Mouse (Mus musculus): ENCODE data around the gene Asxl1.

Gene Asxl1

DNA sequence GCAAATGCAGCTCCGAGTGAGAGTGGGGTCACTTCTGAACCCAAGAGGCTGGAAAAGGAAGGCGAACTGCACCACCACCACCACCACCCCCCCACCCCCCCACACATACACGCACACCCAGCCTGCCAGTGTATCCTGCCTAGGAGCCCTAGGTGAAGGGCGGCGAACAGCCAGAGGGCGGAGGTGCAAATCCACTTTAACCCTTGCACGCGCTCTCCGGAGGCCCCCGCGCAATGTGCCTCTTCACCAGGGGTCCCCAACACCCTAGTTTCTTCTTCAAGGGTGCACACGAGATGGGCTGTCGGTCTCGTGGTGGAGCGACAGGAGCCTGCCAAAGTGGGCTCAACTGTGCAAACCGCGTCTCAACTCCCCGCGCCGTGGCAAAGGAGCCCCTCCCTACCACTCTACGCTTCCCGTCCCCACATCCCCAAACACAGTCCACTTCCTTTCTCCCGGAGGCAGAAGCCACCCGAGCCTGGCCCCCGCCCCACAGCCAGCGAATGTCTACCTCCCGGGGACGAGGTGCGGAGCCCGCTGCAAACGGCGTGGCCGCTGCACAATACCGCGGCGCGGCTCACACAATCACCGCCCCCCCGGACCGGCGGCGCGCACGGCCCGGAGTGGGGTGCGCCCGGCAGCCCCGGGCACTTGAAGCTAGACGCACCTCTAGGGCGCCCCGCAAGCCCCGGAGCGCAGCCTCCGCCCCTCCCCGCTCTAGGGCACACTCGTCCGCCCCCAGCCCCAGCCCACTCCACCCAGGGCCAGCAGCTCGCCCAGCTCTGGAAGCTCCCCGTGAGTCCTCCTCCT is 98.0 kb downstream of the Asxl1 start:
- DNase-seq (ENCODE audit: low spot score in 2 of 2): peak; percentile 28 to 53

DNA sequence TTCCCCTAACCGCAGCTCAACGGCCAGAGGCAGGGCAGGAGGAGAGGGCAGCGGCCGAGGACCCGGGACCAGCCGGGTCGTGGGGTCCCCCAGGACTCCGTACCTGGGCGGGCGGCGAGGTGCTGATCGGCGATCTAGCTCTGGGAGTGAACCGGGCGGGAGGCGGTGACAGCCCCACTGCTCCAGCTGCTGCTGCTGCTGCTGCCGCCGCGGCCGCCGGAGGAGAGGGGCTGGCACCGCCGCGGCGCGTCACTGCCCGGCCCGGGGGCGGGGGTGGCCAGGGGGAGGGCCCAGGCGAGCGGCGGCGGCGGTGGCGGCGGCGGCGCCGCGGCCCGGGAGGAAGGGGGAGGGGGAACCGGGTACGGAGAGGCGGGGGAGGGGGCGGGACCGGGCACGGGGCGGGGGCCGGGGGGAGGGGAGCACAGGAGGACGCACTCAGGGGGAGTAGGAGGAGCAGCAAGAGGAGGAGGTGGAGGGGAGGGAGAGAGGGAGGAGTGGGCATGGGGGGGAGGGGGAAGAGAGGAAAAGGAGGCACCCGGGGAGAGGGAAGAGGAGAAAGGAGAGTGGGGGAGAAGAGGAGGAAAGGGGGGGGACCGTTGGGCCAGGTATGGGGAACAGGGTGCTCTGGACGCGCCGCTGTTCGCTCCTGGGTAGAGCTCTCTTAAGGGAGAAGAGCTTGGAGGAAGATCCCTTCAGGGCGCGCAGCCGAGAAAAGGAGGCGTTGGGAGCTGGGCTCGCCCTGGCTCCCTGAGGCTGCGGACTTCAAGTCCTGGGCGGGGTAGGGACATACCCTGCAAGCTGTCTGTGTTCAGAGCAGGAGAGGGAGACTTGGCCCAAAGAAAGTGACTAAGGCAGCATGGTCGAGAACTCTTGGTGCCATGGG is 98.9 kb downstream of the Asxl1 start:
- DNase-seq (ENCODE audit: low spot score in 2 of 2): peak; percentile 51 to 64

DNA sequence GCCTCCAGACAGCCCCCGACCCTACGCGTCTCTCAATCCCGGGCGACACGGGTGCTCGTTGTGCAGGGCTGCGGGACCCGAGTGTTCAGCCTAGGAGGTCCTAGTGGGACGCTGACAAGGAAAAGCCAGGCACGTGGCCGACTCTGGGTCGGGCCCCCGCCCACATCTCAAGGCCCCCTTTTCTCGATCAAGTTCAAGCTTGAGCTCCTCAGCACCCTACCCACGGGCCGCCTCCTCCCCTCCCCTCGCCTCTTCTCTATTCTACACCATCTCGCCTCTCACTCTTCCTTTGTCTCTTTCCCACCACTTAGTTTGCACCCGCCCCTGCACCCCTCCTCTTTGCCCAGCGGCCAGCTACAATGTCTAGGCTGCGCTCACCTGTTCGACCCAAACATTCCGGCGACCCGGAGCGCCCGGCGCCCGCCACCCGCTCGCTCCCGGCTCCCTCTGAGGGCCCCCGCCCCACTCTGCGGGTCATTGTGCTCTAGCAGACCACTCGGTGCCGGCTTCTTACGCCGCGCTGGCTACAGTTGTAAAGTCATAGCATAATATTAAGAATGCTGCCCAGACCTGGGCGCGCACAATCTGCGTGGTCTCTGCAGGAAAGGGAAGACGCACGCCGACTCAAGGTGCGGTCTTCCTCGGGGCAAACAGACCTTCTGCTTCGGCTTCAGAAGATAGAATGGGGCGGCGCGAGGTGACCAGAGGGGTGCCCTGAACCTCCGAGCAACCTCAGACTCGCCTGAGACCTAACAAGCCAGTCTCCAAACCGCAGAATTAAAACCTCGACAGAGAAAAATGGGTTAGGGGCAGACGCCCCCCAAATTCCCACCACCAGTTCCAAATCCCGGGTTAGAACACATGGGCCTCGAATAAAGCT is 99.7 kb downstream of the Asxl1 start:
- DNase-seq (ENCODE audit: low spot score in 2 of 2): peak in 1 of 2 experiments; percentile 19

DNA sequence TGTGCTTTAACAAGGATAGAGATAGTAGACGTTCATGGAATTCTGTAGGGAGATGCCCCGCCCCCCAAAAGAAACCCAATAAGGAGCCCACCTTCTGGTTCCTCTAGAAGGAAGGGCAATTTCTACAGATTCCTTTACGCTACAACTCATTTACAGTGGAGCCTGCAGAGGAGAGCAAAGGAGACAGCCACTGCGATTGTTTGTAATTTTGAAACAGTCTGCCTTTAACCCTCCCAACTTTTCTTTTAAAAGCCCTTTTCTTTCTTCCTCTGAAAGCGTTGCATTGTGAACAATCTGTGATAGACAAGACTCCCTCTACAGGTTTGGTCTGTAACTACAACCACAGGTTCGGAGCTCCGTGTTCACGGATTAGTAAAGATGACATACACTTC is 100.4 kb downstream of the Asxl1 start:
- DNase-seq (ENCODE audit: low spot score in 2 of 2): peak; percentile 39 to 67

DNA sequence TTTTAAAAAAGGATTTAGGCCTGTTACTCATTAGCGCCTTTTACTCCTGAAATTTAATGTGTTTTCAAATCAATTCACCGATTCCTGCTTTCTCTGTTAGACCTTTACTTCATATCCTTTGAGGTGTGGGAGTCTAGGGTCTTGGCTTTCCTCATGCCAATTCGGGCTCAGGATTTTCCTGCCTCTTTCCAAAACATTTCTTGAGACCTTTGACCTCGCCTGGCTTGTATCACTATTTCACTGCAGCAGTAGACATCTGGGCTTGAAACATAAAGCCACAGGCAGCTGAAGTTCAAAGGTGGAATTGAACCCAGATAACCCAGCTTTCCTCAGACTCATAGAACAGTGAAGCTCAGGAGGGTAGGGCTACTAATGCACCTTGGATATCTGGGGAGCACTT is 100.8 kb downstream of the Asxl1 start:
- no peak for DNase-seq (ENCODE audit: low spot score in 2 of 2)

DNA sequence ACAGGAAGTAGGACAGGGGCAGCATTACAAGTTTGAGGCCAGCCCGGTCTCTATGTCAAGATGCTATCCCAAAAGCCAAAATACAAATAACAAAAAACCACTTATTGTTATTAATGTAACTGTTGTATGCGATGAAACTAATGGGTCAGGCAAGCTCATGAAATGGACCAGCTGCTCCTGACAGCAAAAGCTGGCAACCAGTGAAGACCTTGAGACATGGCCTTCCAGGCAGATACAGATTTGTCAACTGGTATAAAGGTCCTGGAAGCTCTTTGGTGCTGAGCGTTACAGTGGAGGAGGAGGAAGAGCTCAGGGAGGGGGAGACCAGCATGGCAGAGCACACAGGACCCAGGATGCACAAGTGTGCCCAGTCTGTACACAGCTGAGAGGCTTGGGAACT is 102.1 kb downstream of the Asxl1 start:
- DNase-seq (ENCODE audit: low spot score in 2 of 2): no peak

DNA sequence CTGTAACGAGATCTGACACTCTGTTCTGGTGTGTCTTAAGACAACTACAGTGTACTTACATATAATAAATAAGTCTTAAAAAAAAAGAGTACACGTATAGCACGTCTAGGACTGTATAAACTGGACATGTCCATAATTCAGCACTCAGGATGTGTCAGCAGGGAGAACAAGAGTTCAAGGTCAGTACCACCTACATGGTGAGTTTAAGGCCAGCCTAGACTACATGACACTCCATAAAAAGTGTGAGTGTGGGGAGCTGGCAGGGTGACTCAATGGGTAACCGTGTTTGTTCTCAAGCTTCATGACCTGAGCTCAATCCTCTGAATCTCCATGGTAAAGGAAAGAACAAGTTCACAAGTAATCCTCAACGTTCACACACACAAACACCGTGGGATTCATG is 102.9 kb downstream of the Asxl1 start:
- no peak for DNase-seq (ENCODE audit: low spot score in 2 of 2)

All from heart, adult 9 months (tissue).